Mouse (Mus musculus): ENCODE results near the gene Clcn6.

The Clcn6 gene

GRCm38 (mm10) chr4:148038600-148039253, at the start of gene Clcn6, which contains the start of gene Mthfr:
Gene Clcn6, minus strand, starts transcription at chr4:148038821.
Gene Mthfr, plus strand, starts transcription at chr4:148039077.
- peak; percentile 99 for DNase-seq (ENCODE audit: low spot score)

- DNase-seq (ENCODE audit: low spot score): peak; percentile 91
These were observed 49.4 kb upstream of the Clcn6 start, which contains the start of gene Agtrap for GRCm38 (mm10) chr4:148087907-148088527. Gene Agtrap, minus strand, starts transcription at chr4:148088031.

GRCm38 (mm10) chr4:148087091-148087906, 48.7 kb upstream of the Clcn6 start:
- DNase-seq (ENCODE audit: low spot score): no peak

- no peak for DNase-seq (ENCODE audit: low spot score)
These were observed 47.3 kb upstream of the Clcn6 start for GRCm38 (mm10) chr4:148085907-148086305.

- DNase-seq (ENCODE audit: low spot score): peak; percentile 62
These were observed 46.7 kb upstream of the Clcn6 start for GRCm38 (mm10) chr4:148085131-148085906.

- peak; percentile 89 for DNase-seq (ENCODE audit: low spot score)
These were observed 45.7 kb upstream of the Clcn6 start for GRCm38 (mm10) chr4:148084261-148084714.

GRCm38 (mm10) chr4:148083176-148083899, 44.7 kb upstream of the Clcn6 start:
- no peak for DNase-seq (ENCODE audit: low spot score)

- DNase-seq (ENCODE audit: low spot score): peak; percentile 80
These were observed 43.8 kb upstream of the Clcn6 start for GRCm38 (mm10) chr4:148082257-148083044.

- no peak for DNase-seq (ENCODE audit: low spot score)
These were observed 42.6 kb upstream of the Clcn6 start for GRCm38 (mm10) chr4:148081201-148081600.

- no peak for DNase-seq (ENCODE audit: low spot score)
These were observed 42.0 kb upstream of the Clcn6 start for GRCm38 (mm10) chr4:148080597-148080973.

GRCm38 (mm10) chr4:148079944-148080596, 41.4 kb upstream of the Clcn6 start:
- DNase-seq (ENCODE audit: low spot score): no peak

GRCm38 (mm10) chr4:148079212-148079611, 40.6 kb upstream of the Clcn6 start:
- DNase-seq (ENCODE audit: low spot score): no peak

GRCm38 (mm10) chr4:148075881-148076280, 37.3 kb upstream of the Clcn6 start:
- DNase-seq (ENCODE audit: low spot score): no peak

GRCm38 (mm10) chr4:148075259-148075658, 36.6 kb upstream of the Clcn6 start:
- peak; percentile 42 for DNase-seq (ENCODE audit: low spot score)

- DNase-seq (ENCODE audit: low spot score): no peak
These were observed 36.0 kb upstream of the Clcn6 start for GRCm38 (mm10) chr4:148074521-148075189.

- DNase-seq (ENCODE audit: low spot score): no peak
These were observed 32.9 kb upstream of the Clcn6 start for GRCm38 (mm10) chr4:148071508-148071907.

GRCm38 (mm10) chr4:148069602-148070218, 31.1 kb upstream of the Clcn6 start:
- DNase-seq (ENCODE audit: low spot score): no peak

- no peak for DNase-seq (ENCODE audit: low spot score)
These were observed 28.7 kb upstream of the Clcn6 start for GRCm38 (mm10) chr4:148067346-148067745.

GRCm38 (mm10) chr4:148066401-148066744, 27.8 kb upstream of the Clcn6 start:
- DNase-seq (ENCODE audit: low spot score): no peak

All from yolk sac, embryonic 10.5 days (tissue).